Mouse (Mus musculus): ENCODE data around the gene 9530053A07Rik.

DNA sequence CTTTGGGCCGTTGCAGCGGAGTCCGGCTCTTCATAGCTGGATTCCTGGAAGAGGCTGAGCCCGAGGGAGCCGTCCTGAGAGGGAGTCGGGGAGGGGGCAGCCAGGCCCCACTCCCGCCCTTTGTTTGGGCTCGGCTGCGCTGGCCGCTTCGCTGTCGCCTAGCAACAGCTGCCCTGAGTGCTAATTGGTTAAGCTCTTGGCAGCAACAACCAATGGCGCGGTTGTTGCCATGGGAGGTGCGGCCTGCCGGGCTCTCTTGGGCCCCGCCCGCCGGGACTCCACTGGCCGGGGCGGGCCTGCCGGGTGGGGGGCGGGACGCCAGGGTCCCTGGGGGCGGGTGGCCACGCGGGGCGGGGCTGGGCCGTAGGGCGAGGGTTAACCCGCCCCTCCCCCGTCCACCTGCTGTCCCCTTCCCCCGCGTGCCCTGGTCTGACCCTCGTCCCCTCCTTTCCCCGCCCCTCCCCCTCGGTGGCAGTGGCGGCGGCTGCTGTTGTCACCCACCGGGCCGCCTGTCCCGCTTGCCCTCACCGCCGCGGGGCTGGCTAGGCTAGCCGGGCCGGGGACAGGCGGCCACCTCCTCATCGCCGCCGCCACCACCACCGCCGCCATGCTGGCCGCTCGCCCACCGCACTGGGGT is 50.6 kb downstream of the 9530053A07Rik start:
- TF ChIP-seq GATA1 (IDR thresholded peaks at IDR 0.05; ENCODE audit: low read length) = no peak
- no peak for TF ChIP-seq TAL1 (IDR thresholded peaks at IDR 0.05; ENCODE audit: low read length)
